Mouse (Mus musculus): ENCODE measurements around the gene Gcg.

GRCm38 (mm10) chr2:62503326-62503725, 19.9 kb upstream of the Gcg start:
- TF ChIP-seq CTCF (IDR thresholded peaks at IDR 0.05; ENCODE audit: low read depth, low read length) = no peak
- no peak for TF ChIP-seq TAL1 (conservative IDR thresholded peaks at IDR 0.05; ENCODE audit: low read depth, low read length)
- no peak for TF ChIP-seq GATA1 (IDR thresholded peaks at IDR 0.05; ENCODE audit: borderline replicate concordance, low read length)

Measured in G1E (cell line).